Mouse (Mus musculus) forebrain, embryonic 12.5 days (tissue): ENCODE measurements at regions not wholly inside any gene's neighbourhood (a gene's known extent, or its start where the extent isn't known, plus 50 kb on each side); places are given as distances from the start of the nearest gene placed in this dataset.

Experiments
- ATAC-seq: fragments of 200-750 bp; cut with Nextera tagmentation; 2 replicates; pipeline ENCODE4 v1.8.0; 2017; ENCODE audit warnings: moderate TSS enrichment; ENCODE audit not compliant: low FRiP score
- H3K27ac ChIP-seq: fragments of 300-500 bp; sonication (generic); 2 replicates; pipeline ENCODE4 v1.5.1; 2016; ENCODE audit warnings: mild to moderate bottlenecking
- H3K27me3 ChIP-seq: fragments of 300-500 bp; sonication (generic); 2 replicates; pipeline ENCODE4 v1.6.1; 2016; ENCODE audit warnings: mild to moderate bottlenecking
- H3K36me3 ChIP-seq: fragments of 300-500 bp; sonication (generic); replicated peaks from 2 replicates; pipeline ENCODE4 v1.6.1; 2016; ENCODE audit warnings: mild to moderate bottlenecking
- H3K4me1 ChIP-seq: fragments of 300-500 bp; sonication (generic); 2 replicates; pipeline ENCODE4 v1.6.1; 2016
- H3K4me2 ChIP-seq: fragments of 300-500 bp; sonication (generic); 2 replicates; pipeline ENCODE4 v1.6.1; 2016; ENCODE audit warnings: mild to moderate bottlenecking, moderate library complexity
- H3K4me3 ChIP-seq: fragments of 300-500 bp; sonication (generic); replicated peaks from 2 replicates; pipeline ENCODE4 v1.5.1; 2016; ENCODE audit warnings: mild to moderate bottlenecking
- H3K9ac ChIP-seq: fragments of 300-500 bp; sonication (generic); 2 replicates; pipeline ENCODE4 v1.6.1; 2016; ENCODE audit warnings: mild to moderate bottlenecking
- H3K9me3 ChIP-seq: fragments of 300-500 bp; sonication (generic); 2 replicates; pipeline ENCODE4 v1.6.1; 2016
- WGBS: fragments of 180-500 bp; shearing (Covaris S2); methylation state at CpG from one replicate; pipeline ENCODE4 v1.1.7; 2016; 5-methylcytosine and 5-hydroxymethylcytosine counted together

DNA sequence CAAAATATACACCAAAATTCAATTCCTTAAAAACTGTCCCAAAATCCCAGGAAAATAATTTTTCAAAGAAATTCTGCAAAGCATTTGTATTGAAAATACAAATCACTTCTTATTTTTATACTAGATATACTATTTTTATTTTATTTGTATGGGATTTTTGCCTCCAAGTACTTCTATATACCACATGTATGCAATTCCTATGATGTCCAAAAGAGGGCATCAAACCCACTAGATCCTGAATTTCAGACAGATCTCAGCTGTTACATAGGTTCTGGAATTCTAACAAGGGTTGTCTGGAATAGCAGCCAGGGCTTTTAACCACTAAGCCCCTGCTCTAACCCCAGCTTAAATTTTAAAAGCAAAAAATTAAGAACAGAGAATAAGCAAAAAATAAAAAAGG is 185.2 kb upstream of the Dgkb start:
- H3K27me3 ChIP-seq, result no peaks in the 10 kb centered on the region
- no peak overlapping the region for H3K4me2 ChIP-seq
- no peak for ATAC-seq
- no peak overlapping the region for H3K9ac ChIP-seq
- no peak overlapping the region for H3K27ac ChIP-seq
- H3K9me3 ChIP-seq, result no peaks in the 10 kb centered on the region
- H3K4me1 ChIP-seq, result no peaks in the 10 kb centered on the region
- no peak overlapping the region for H3K4me3 ChIP-seq
- H3K36me3 ChIP-seq, result no peaks in the 10 kb centered on the region

- WGBS, result 84% methylated on average over 4 of the region's 4 CpGs
- Histone ChIP-seq H3K4me3 (no peak overlapping the region), H3K4me2 (no peak overlapping the region), H3K36me3 (no peaks in the 10 kb centered on the region), H3K4me1 (no peaks in the 10 kb centered on the region), H3K27ac (no peak overlapping the region), H3K27me3 (no peaks in the 10 kb centered on the region), H3K9me3 (no peaks in the 10 kb centered on the region), H3K9ac (no peak overlapping the region)
- no peak for ATAC-seq
Measured at GRCm38 (mm10) chr12:37633286-37633685, 184.2 kb upstream of the Dgkb start.

DNA sequence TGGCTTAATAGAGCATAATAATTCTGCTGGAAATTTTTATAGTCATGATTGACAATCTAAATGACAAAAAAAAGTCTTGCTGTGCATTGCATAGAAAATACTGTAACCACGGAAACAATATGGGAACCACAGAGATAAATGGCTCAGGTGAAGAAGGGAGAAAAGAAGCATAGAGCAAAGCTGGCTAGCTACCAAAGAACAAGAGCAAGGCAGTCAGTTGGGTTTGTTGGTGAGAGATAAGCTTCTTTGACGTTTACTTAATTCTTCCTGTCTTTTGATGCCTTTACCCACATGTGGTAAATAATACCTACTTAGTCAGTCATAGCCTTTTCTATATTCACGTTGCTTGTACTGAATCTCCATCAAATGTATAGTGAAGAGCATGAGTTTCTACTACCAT is 171.3 kb upstream of the Dgkb start:
- WGBS, result 70% methylated on average over 3 of the region's 3 CpGs
- no peaks in the 10 kb centered on the region for H3K9me3 ChIP-seq
- no peak overlapping the region for H3K9ac ChIP-seq
- no peaks in the 10 kb centered on the region for H3K4me1 ChIP-seq
- ATAC-seq, result no peak
- H3K36me3 ChIP-seq, result no peaks in the 10 kb centered on the region
- no peak overlapping the region for H3K4me3 ChIP-seq
- no peak overlapping the region for H3K4me2 ChIP-seq
- no peak overlapping the region for H3K27ac ChIP-seq
- H3K27me3 ChIP-seq, result no peaks in the 10 kb centered on the region

DNA sequence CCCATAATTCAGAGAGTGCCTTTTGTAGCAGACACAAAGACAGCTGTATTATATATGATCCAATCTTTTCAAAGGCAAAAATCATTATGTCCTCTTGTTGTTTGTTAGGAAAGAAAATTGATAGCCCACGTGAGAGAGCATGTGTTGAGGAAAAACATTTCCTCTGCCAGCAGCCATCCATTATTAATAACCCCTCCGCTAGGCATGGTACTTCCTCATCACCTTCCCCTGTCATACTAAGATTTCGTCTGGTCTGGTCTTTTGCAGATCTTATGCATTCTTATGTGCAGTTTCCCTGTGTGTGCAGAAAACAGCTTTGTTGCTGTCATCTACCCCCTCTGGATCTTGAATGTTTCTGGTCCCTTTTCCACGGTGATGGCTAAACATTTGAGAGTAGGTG is 164.2 kb upstream of the Dgkb start:
- H3K36me3 ChIP-seq, result no peaks in the 10 kb centered on the region
- 74% methylated on average over 4 of the region's 4 CpGs for WGBS
- H3K27ac ChIP-seq, result no peak overlapping the region
- no peak overlapping the region for H3K4me3 ChIP-seq
- H3K9me3 ChIP-seq, result no peaks in the 10 kb centered on the region
- H3K9ac ChIP-seq, result no peak overlapping the region
- ATAC-seq, result no peak
- H3K27me3 ChIP-seq, result no peaks in the 10 kb centered on the region
- H3K4me2 ChIP-seq, result no peak overlapping the region
- H3K4me1 ChIP-seq, result no peaks in the 10 kb centered on the region

GRCm38 (mm10) chr12:37654256-37654655 is 163.3 kb upstream of the Dgkb start:
- H3K27ac ChIP-seq, result no peak overlapping the region
- ATAC-seq, result no peak
- no peaks in the 10 kb centered on the region for H3K4me1 ChIP-seq
- no peak overlapping the region for H3K4me3 ChIP-seq
- no peak overlapping the region for H3K4me2 ChIP-seq
- no peaks in the 10 kb centered on the region for H3K36me3 ChIP-seq
- no peaks in the 10 kb centered on the region for H3K27me3 ChIP-seq
- no peak overlapping the region for H3K9ac ChIP-seq
- no peaks in the 10 kb centered on the region for H3K9me3 ChIP-seq

DNA sequence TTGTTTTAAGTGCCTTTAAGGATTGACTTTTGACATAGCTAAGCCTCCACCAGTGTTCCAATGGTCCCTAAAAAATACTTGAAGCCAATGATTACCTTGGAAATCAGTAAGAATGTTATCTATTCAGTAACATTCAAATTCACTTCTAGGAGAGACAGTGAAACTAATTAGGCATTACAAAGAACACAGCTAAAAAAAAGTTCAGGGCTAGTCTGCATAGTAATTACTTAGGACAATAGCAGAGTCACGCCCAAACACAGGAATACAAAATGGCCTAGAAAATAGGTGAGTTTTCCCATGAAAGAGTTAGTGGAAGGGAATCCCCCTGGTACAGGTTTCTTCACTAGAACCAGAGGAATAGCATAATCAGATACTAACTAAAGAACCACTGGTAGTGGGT is 157.5 kb upstream of the Dgkb start:
- 79% methylated on average over 1 of the region's 1 CpGs for WGBS
- no peak overlapping the region for H3K4me3 ChIP-seq
- no peak overlapping the region for H3K9ac ChIP-seq
- H3K4me1 ChIP-seq, result no peaks in the 10 kb centered on the region
- H3K4me2 ChIP-seq, result no peak overlapping the region
- no peak for ATAC-seq
- H3K9me3 ChIP-seq, result no peaks in the 10 kb centered on the region
- no peaks in the 10 kb centered on the region for H3K36me3 ChIP-seq
- no peak overlapping the region for H3K27ac ChIP-seq
- no peaks in the 10 kb centered on the region for H3K27me3 ChIP-seq

GRCm38 (mm10) chr12:37682455-37683110 is 134.9 kb upstream of the Dgkb start:
- H3K36me3 ChIP-seq, result no peaks in the 10 kb centered on the region
- no peaks in the 10 kb centered on the region for H3K27me3 ChIP-seq
- no peaks in the 10 kb centered on the region for H3K4me1 ChIP-seq
- H3K27ac ChIP-seq, result no peak overlapping the region
- no peaks in the 10 kb centered on the region for H3K9me3 ChIP-seq
- H3K4me3 ChIP-seq, result no peak overlapping the region
- 0 out of 2 replicates have a peak, but pooled peaks have one; percentile 46 for ATAC-seq
- H3K4me2 ChIP-seq, result no peak overlapping the region
- no peak overlapping the region for H3K9ac ChIP-seq

- WGBS, result 83% methylated on average over 2 of the region's 2 CpGs
- H3K4me3 ChIP-seq, result no peak overlapping the region
- H3K9me3 ChIP-seq, result no peaks in the 10 kb centered on the region
- ATAC-seq, result no peak
- no peaks in the 10 kb centered on the region for H3K4me1 ChIP-seq
- H3K27ac ChIP-seq, result no peak overlapping the region
- H3K4me2 ChIP-seq, result no peak overlapping the region
- no peak overlapping the region for H3K9ac ChIP-seq
- H3K27me3 ChIP-seq, result no peaks in the 10 kb centered on the region
- no peaks in the 10 kb centered on the region for H3K36me3 ChIP-seq
Measured at GRCm38 (mm10) chr12:37692584-37692983, 124.9 kb upstream of the Dgkb start.
